Mouse (Mus musculus): Measurements from ENCODE around the gene Ripor3. TPM values are rescaled to one million over a fixed set of nuclear protein-coding genes. Genes with fewer than 3 reads are reported as not detected.
"Not testable (repeated sequence)": the region's sequence is repeated elsewhere in the genome, so short reads cannot be mapped to it uniquely, and the experiment has no call there.

The Ripor3 gene
- total RNA-seq (2021) = 1 to 10 TPM; 3.5 to 5.8 TPM
- long read RNA-seq, experiment 1, partial matches to known transcripts = 1 of 4 reads
- long read RNA-seq, experiment 1, other reads (novel, unspliced or antisense) = 3 of 4 reads
- long read RNA-seq, experiment 2, partial matches to known transcripts = 0 of 3 reads
- long read RNA-seq, experiment 2, other reads (novel, unspliced or antisense) = 3 of 3 reads

DNA sequence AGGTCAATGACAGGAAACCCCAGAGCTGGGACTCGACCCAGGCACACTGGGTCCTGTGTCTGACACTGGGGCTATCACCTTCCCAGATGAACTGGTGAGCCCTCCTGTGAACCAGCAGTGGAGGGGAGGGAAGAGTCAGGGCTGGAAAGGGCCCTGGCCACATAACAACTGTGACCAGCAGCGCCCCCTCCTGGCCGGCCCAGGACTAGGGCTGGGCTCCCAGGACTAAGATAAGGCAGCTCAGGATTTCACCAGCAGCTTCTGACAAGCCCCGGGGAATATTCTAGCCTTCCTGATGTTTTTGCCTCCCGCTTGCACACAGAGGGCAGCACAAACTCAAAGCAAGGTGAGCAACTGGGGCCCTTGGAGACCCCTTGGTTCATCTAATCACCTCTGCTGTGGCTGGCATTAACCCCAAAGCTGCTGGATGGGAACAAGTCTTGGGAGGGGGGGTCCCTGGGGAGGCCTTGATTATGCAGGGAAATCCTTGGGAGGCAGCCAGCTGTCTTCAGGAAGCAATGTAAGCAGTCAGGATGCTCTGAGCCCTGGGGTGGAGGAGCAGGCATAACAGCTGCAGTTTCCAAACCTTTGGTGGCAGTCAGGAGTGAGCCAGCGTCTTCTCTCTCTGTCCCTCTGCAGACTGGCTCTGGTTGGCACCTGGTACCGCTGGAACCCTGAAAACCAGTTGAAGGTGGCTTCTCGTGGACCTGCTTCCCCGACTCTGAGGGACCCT is at the start of gene Ripor3:
Gene Ripor3, minus strand, starts transcription at position 683 of the 733 bp plus-strand sequence.
- DNase-seq = peak; percentile 88

GRCm38 (mm10) chr2:168059200-168059790 is 48.9 kb upstream of the Ripor3 start:
- no peak for DNase-seq

DNA sequence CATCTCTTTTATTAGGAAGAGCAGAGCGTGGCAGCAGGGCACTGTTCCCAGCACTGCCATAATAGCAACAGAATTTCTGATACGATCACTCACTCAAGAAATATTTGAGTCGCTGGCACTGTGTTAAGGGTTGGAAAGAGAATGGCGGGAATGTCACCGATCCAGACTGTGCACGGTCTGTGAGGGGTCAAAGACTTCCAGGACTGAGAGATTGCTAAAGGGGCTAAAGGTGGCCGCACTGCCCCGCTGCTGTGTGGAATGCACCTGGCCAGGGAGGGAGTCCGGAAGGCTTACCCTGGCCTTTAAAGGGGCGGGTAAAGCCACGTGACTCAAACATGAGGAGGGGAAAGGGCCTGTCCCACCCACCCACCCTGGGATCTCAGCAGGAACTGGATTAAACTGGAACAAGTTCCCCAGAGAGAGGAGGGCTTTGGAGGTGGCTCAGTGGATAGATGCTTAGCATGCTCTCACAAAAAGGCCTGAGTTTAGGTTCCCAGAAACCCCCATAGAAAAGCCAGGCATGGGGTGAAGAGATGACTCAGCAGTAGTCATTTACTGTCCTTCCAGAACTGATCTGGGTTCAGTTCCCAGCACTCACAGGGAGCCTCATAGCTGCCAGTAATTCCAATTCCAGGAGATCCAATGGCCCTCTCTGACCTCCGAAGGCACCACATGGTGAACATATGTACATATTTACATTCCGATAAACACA is 48.2 kb upstream of the Ripor3 start:
- DNase-seq = no peak

DNA sequence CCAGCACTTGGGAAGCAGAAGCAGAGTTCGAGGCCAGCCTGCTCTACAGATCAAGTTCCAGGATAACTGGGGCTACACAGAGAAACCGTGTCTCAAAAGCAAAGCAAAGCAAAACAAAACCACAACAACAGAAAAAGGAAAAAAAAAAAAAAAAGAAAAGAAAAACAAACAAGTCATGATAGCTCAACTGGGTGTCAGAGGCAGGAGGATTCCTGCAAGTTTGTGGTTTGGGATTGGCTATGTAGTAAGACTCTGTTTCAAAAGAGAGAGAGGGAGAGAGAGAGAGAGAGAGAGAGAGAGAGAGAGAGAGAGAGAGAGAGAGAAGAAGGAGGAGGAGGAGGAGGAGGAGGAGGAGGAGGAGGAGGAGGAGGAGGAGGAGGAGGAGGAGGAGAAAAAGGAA is 47.5 kb upstream of the Ripor3 start:
- not testable (repeated sequence) for DNase-seq

DNA sequence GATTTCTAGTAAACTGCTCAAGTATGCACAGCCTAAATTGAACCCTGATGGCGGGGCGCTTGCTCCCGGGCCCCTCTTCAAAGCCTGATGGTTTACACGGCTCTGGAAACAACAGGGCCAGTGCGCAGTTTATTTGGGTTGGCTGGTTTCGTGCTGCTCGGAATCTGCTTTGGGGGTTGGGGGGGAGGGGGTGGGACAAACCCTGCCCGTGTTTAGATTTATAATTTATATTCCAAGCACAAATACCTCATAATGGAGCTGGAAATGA is 46.2 kb upstream of the Ripor3 start:
- no peak for DNase-seq

DNA sequence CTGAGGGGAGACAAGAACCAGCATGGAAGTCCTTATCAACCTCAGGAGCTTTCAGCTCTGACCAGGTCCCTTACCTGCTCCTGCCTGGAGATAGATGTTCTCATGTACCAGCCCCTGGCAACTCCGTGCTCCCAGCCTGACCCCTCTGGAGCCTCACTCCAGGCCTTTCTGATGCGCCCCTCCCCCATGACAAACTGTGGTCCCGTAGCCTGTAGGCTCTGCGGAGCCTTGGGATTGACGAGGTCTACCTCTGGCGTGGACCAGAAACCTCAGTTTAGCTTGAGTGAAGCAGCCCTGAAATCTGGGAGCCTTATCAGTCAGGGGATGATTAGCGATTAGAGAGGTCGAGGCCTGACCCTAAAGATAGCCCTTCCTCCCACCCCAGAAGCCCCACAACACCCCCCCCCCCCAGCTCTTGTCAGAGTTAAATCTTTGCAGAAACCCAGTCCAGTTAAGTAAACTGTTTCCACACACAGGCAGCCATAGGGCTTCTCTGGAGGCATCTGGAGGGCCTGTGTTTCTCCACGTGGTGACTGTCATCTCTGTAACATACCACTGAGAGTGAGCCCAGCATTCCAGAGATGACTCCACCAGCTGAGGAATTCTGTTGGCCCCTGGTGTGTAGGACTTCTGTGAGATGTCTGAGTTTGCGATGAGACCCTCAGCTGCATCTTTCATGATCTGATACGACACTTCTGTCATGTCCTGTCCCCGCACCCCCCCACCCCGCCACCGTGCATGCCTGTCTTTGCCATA is 45.7 kb upstream of the Ripor3 start:
- DNase-seq = no peak

GRCm38 (mm10) chr2:168054142-168054541 is 43.7 kb upstream of the Ripor3 start:
- no peak for DNase-seq

- peak; percentile 60 for DNase-seq
Observed at GRCm38 (mm10) chr2:168052689-168053088, 42.3 kb upstream of the Ripor3 start.

DNA sequence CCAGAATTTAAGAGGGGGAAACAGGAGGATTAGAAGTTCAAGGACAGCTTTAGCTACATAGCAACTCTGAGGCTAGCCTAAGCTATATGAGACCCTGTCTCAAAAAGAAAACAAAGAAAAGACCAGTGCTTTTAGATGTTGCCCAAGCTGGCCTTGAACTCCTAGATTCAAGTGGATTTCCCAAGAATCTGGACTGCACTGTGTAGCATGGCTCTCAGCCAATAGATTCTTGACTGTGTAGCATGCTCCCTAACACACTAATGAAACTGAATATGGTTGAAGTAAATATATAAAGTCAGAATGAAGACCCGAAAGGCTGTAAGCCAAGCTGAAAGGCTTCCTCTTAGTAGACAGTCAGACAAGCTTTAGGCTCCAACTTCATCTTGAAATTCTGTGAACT is 41.7 kb upstream of the Ripor3 start:
- no peak for DNase-seq

DNA sequence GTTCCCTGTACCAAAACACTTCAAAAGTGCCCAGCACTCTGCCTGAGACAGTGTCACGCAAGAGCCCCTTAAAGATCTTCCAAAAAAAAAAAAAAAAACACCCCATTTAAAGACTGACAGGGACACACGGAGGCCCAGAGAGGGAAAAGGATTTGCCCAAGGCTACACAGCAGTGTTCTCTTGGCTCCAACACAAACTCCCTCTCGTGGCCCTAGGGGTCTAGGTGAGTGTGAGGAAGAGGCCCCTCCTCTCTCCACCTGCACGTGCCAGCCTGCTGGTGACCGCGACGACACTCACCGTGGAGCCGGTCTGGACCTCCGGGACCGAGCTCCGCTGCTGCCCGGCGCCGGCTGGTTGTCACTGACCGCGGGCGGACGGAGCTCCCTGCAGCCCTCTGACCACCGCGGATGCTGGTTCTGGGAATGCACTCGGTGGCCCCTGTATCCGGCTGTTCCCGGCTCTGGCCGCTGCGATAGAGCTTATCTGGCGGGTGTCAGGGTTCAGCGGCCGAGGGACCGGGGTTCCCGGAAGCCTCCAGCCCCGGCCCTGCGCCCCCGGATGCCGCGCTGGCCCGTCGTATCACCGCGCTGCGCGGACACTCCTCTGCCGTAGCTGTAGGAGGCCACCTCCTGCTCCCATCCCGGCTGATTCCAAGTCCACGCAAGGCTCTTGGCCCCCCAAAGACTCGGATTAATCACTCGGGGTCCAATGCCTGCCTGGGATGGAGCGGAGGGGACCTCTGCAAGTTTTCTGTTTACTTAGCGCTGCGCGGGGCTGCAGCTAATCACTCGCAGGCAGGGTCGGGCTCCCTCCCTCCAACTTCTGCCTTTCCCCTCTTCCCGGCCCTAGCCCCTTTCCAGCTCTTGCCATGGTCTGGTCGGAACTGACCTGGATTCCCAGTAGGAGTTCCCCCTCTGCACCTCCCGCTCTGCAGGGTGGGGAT is 39.9 kb upstream of the Ripor3 start:
- DNase-seq = peak; percentile 40

GRCm38 (mm10) chr2:168049002-168049635 is 38.7 kb upstream of the Ripor3 start:
- DNase-seq = peak; percentile 30

DNA sequence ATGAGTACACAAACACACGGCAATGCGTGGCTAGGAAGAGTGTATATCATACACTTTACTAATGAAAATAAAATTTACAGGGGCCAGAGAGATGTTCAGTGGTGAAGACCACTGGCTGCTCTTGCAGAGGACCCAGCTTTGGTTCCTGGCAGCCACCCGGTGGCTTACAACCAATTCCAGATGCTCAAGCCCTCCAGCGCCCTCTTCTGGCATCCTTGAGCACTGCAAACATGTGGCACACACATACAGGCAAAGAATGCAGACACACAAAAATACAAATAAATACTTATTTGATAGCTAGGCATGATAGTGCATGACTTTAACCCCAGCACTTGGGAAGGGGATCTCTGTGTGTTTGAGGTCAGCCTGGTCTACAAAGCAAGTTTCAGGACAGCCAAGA is 36.0 kb upstream of the Ripor3 start:
- DNase-seq = no peak

- DNase-seq = peak; percentile 49
Observed at GRCm38 (mm10) chr2:168045771-168046170, 35.4 kb upstream of the Ripor3 start.

DNA sequence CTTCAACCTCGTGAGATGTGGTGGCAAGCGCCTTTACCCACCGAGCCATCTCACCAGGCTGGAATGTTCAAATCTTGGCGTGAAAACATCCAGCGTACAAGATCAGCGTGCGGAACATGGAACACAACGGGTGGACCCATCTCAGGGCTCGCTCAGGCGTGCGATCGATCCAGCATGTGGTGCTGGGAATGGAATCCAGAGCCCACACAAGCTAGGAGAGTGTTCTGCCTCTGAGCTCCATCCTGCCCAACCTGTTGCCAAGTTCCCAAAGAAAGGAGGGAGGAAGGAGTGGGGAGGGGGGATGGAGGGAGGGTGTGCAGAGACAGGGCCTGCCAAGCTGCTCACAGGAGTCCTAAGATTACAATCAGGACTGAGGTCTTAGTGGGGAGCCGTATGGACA is 34.9 kb upstream of the Ripor3 start:
- DNase-seq = no peak

DNA sequence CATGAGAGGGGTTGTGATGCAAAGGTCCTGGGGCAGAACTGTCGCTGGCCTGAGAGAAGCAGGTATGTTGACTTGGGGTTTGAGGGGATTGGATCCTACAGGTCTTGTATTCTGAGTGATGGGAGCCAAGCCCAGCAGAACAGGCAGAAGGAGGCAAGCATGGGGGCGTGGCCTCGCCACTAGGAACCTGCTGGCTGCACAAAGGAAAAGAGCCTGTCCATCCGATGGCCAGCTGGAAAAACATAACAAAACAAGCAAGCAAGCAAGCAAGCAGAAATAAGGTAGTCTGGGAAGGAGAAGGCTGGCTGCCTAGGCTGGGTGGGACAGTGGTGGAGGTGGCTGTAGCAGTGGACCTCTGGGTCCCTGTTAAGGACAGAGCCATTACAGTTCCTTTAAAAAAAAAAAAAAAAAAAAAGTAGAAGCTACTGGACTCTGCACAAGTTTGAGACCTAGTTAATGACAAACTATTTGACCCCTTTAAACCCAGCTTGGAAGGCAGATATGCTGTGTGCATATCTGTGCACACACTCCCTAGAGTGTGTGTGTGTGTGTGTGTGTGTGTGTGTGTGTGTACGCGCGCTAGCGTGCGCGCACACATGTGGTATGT is 34.4 kb upstream of the Ripor3 start:
- DNase-seq = no peak

- no peak for DNase-seq
Observed at GRCm38 (mm10) chr2:168042019-168042418, 31.6 kb upstream of the Ripor3 start.

DNA sequence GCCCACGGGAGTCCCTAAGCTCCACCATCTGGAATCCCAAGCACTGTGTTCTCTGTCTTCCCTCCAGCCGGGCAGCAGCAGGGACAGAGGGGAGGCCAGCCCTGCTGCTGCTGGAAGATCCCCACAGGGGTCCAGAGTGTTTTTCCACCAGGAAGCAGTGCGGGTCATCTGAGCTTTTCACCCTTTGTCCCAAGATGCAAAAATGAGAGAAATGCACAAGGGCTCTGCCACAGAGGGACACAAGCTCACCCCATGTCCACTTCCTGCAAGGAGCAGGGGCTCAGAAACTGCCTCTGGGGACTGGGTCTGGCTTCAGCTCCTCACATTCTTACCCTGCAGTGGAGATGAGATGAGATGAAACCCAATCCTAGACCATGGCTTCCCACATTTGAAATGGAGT is 30.3 kb upstream of the Ripor3 start:
- no peak for DNase-seq

- DNase-seq = no peak
Observed at GRCm38 (mm10) chr2:168037063-168037462, 26.6 kb upstream of the Ripor3 start.

- DNase-seq = peak; percentile 44
Observed at GRCm38 (mm10) chr2:168035907-168036306, 25.5 kb upstream of the Ripor3 start.

- no peak for DNase-seq
Observed at GRCm38 (mm10) chr2:168033905-168034304, 23.5 kb upstream of the Ripor3 start.

Measured in gastrocnemius, postnatal 10 days (tissue).